In the genomic region with DNA sequence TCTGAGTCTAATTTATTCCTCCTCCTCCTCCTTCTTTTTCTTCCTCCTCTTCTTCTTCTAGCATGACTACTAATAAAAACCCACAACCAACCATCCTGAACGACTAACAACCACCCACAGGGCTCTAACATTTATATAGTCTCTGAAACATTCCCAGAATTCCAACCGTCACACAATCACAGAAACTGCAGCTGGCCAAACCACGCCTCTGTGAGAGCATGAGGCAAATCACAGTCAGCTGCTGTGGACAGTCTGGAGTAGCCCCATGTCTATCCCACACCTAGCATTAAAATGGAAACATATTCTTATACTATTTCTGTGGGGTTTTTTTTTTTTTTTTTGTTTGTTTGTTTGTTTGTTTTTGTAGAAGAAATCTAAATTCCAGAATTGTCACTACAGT, we compare ENCODE assay signal across 25 mouse cellular contexts. TPM values are rescaled to one million over a fixed set of nuclear protein-coding genes. Genes with fewer than 3 reads are reported as not detected.
"Had no signal": no experiment of that assay in that cellular context is flagged by ENCODE, and none has a peak within 500 bp of the region (broad histone marks: within the 10 kb centered on the region; RNA-seq: fewer than 3 reads in every experiment).

No protein-coding gene starts in this region.

- H3K4me1 ChIP-seq: embryonic facial prominence, embryonic 10.5 days; embryonic facial prominence, embryonic 12.5 days; embryonic facial prominence, embryonic 13.5 days; embryonic facial prominence, embryonic 15.5 days; forebrain, embryonic 10.5 days; forebrain, embryonic 12.5 days; forebrain, embryonic 13.5 days; forebrain, embryonic 15.5 days had no signal

- H3K4me3 ChIP-seq: embryonic facial prominence, embryonic 10.5 days; embryonic facial prominence, embryonic 12.5 days; embryonic facial prominence, embryonic 13.5 days; embryonic facial prominence, embryonic 15.5 days; erythroblast, embryonic 14.5 days; forebrain, embryonic 10.5 days; forebrain, embryonic 12.5 days; forebrain, embryonic 13.5 days; forebrain, embryonic 15.5 days; gastrocnemius, adult 2 months; heart, embryonic 10.5 days had no signal

- H3K27me3 ChIP-seq: embryonic facial prominence, embryonic 12.5 days; embryonic facial prominence, embryonic 13.5 days; embryonic facial prominence, embryonic 15.5 days; forebrain, embryonic 12.5 days; forebrain, embryonic 13.5 days; forebrain, embryonic 15.5 days had no signal

- H3K27ac ChIP-seq: embryonic facial prominence, embryonic 10.5 days; embryonic facial prominence, embryonic 12.5 days; embryonic facial prominence, embryonic 13.5 days; embryonic facial prominence, embryonic 15.5 days; forebrain, embryonic 10.5 days; forebrain, embryonic 12.5 days; forebrain, embryonic 13.5 days; forebrain, embryonic 15.5 days; gastrocnemius, adult 2 months; heart, embryonic 10.5 days had no signal

- DNase-seq: cerebellum, adult 9-11 months; cerebellum, postnatal 10 days; cerebellum, postnatal 14 days; cerebellum, postnatal 25 days; cerebellum, postnatal 36 days; embryo, embryonic 11 days; forebrain, postnatal 0 days; gastrocnemius, adult 2 months; gastrocnemius, postnatal 10 days; gastrocnemius, postnatal 14 days; gastrocnemius, postnatal 25 days; gastrocnemius, postnatal 36 days; heart, adult 11 months; heart, adult 18-20 months had no signal

- H3K36me3 ChIP-seq: embryonic facial prominence, embryonic 10.5 days; embryonic facial prominence, embryonic 12.5 days; embryonic facial prominence, embryonic 13.5 days; embryonic facial prominence, embryonic 15.5 days; forebrain, embryonic 10.5 days; forebrain, embryonic 12.5 days; forebrain, embryonic 15.5 days; heart, embryonic 10.5 days had no signal

- H3K9ac ChIP-seq: embryonic facial prominence, embryonic 12.5 days; embryonic facial prominence, embryonic 13.5 days; embryonic facial prominence, embryonic 15.5 days; forebrain, embryonic 12.5 days; forebrain, embryonic 13.5 days; forebrain, embryonic 15.5 days; forebrain, postnatal 0 days had no signal

RNA-seq across cellular contexts. Expression of gene Ablim2, which starts 8.3 kb away (rescaled TPM):
- total RNA-seq: common myeloid progenitor, adult 5-6 weeks had no signal
- polyA plus RNA-seq: erythroblast, embryonic 14.5 days; forebrain, embryonic 10.5 days had no signal
